Mouse (Mus musculus) cerebellum, postnatal 36 days (tissue): ENCODE results near the gene Grxcr1.

Source experiments
- DNase-seq, 2 experiments: peaks; one replicate each; pipeline ENCODE4 v3.0.0; 2021 to 2022; ENCODE audit warnings: mixed read lengths in 2 of 2

The Grxcr1 gene

DNA sequence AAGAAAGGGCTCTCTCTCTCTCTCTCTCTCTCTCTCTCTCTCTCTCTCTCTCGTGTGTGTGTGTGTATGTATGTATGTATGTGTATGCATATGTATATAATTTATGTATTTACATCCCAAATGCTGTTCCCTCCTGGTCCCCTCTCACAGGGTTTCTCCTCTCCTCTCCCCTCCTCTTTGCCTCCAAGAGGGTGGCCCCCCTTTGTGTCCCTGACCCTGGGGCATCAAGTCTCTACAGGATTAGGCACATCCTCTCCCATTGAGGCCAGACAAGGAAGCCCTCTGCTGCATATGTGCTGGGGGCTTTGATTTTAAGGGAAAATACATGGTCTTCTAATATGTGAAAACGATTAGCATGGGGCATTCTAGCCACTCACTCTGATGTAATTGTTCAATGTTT lies 61.5 kb downstream of the Grxcr1 start:
- no peak for DNase-seq

DNA sequence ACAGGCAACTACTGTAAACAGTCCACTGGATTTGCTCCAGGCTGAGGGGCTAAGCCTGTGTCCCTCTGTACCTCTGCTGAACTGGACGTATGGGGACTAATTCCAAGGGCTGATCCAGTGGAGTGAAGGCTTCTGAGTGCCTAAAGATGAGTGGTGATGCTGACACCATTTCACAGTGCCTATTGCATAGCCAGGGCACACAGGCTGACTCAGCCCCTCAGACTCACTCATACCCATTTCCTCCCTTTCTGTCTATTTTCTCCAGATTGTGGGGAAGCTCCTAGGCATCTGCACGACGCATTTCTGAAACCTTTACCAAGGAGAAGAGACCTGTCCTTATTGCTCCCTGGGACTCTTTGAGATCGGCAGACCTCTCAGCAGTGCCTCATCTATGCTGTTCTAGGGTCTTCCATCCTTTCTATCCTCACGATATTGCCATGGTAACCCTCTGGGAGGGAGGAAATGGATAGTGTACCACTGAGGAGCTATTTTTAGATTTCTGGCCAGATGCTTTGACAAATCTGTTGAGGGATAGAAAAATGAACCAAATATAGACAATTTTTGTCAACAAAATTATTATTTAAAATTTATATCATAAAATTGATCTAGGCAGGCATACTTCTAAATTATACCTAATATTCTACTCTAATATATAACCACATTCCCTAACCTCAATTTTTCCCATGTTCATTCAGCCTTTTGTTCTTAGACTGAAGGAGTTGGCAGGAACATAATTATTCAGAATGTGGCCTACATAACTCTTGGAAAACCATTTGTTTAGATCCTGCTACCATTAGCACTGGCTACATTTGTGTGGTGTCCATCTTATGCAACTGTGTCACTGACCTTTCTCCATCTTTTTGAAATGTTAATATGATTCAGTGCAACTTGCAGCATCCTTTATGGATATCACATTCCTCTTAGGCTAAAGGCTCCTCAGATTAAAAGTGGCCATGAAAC lies 66.3 kb downstream of the Grxcr1 start:
- DNase-seq, result no peak

DNA sequence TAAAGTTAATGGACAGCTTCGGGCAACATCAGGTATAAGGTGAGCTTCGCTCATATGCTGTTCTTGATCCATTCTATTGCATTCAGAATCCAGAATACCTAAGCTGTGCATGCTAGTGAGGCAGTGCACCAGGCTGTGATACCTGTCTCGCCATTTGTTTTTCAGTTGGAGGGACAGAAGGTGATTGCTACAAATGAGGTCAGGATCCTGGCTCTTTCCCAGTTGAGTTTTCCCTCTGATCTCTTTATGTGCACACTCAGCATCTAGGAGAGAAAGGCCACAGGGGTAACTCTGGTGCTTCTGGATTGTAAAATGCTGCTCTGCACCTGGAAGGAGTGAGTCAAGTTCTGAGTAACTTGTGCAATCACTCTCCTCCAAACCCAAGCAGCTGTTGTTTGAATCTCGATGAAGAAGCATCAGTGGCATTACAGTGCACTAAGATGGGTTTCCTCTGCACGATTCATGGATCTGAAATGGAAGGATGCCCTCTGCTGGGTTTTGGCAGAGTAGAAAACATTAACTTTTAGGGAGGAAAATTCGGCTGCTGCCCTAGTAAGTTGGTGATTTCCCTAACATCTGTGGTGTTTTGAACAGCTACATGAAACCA lies 80.9 kb downstream of the Grxcr1 start:
- DNase-seq, result peak; percentile 11 to 51

DNA sequence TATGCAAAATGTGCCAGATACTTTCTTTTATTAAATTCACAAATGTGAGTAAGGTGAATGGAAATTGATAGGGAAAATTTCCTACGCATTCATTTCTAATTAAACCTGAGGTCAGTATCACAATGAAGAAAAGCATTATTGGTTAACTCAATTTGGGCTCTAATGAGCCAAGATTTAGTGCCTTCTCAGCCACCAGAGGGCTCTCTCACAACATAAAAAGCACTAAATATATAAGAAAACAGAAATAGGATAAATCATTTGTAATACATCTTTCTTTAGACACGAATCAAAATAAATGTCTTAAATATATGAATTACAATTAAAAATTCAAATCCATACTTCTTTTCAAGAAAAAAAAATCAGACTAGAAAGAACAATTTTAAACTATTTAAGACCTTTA lies 89.2 kb downstream of the Grxcr1 start:
- DNase-seq, result peak in 1 of 2 experiments; percentile 15

- no peak for DNase-seq
Measured at GRCm38 (mm10) chr5:68122883-68123282, 91.2 kb downstream of the Grxcr1 start.

DNA sequence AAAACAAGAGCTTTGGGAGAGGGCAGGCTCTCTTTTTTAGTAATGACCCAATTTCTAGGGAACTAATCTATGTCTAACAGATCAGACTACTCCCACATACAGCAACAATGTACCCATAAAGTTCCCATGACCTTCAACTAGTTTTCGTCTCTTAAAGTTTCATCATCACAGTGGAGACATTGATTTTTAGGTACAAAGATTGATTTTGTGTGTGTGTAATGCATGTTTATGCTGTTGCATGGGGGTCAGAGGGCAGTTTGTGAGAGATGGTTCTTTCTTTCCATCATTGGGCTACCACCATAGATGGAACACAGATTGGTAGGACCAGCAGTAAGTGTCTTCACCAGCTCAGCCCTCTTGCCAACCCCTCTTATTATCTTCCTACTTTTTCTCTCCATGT lies 93.8 kb downstream of the Grxcr1 start:
- no peak for DNase-seq

DNA sequence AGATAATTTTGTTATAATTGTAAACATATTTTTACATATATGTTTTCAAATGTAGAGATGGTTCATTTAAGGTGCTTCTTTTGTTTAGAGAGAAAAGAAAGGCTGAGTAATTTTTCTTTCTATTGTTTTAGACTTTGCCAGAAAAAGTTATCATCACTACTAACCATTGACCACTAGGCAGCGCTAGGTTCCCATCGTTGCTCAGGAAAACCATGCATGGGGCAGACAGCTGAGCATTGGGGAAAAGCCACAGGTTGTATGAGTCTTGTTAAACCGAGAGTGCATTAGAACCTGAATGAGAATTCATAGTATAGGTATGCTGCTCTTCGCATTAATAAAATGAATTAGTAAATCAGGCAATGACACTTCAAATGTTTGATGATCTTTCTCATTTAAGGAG lies 96.8 kb downstream of the Grxcr1 start:
- DNase-seq, result peak; percentile 58 to 68

- DNase-seq, result no peak
Measured at GRCm38 (mm10) chr5:68128821-68129608, 97.4 kb downstream of the Grxcr1 start.

DNA sequence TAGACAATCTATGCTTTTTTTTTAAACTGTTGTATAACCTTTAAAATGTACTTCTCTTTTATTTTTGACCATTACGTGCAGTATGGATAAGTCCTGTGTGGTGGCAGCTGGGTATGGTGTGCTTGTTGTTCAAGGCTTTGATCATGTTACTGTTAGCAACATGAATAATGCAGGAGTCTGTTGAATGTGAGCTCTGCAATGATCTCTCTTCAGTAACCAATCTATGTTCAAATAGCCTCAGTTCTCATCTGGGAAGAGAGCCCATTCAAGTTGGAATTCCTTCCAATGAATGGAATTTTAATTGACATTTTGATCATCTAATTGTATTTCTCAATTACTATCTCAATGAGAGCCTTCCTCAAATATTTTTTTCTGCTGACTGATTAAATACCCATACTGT lies 115.2 kb downstream of the Grxcr1 start:
- no peak for DNase-seq

- peak; percentile 75 to 78 for DNase-seq
Measured at GRCm38 (mm10) chr5:68149946-68150345, 118.3 kb downstream of the Grxcr1 start.

DNA sequence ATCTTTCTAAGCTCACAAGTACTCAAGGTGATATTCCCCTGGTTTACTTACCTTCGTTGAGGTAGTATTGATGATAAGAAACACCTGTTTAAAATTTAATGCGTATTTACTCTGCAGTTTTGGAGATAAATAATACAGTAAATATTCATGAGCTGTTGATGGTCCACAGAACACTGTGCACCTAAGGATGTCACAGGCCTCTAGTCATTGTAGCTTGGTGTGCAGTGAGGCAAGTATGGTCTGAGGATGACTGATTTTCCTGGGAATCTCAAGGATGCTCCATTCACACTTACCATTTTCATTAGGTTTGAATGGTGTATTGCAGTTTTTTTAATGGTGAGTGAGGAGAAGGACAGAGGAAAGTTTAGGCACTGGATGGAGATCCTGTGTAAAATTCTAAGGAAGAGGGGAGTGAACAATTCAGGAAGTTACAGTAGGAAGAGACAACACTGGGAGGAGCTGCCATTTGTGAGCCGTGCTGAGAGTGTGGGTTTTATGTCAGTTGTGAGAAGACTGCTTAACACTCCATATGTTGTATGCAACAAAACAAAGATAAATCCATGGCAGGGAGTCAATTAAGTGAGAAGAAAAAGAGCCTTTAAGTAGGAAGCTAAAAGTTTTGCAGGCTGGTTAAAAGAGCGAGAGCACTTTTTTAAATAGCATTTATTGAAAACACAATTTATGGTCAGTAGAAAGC lies 118.9 kb downstream of the Grxcr1 start:
- DNase-seq, result no peak

- no peak for DNase-seq
Measured at GRCm38 (mm10) chr5:68162503-68162902, 130.9 kb downstream of the Grxcr1 start.

DNA sequence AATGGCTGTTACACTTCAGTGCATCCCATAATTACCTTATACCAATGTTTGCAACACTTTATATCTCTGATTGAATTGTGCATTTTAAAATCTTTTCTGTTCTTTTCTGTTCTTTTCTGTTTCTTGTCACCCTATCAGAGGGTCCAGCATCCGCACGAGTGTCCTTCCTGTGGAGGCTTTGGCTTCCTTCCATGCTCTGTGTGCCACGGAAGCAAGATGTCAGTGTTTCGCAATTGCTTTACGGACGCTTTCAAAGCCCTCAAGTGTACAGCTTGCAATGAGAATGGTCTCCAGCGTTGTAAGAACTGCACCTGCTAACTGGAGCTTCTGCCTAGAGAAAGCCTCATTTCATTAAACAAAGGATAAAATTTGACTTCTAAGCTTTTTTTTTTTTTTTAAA lies 134.3 kb downstream of the Grxcr1 start:
- no peak for DNase-seq
